21 mouse cellular contexts compared by ENCODE assay signal in genomic region chrX:19162351-19162750, GRCm38 (mm10).
DNase-seq lines count a peak whose midpoint lies in the region; ATAC-seq and TF ChIP-seq lines count a peak whose summit lies in the region.
"Had no signal": no experiment of that assay in that cellular context is flagged by ENCODE, and none has a peak within 500 bp of the region (broad histone marks: within the 10 kb centered on the region; RNA-seq: fewer than 3 reads in every experiment).

No protein-coding gene starts in this region.

- TF ChIP-seq CTCF in kidney, adult 2 months (conservative IDR thresholded peaks at IDR 0.05; ENCODE audit: insufficient read depth, insufficient read length, low read depth, low read length): no peak
- no peak for TF ChIP-seq CTCF in embryonic fibroblast, embryonic 13.5 days (IDR thresholded peaks at IDR 0.05; ENCODE audit: borderline replicate concordance, insufficient read depth, low read length)
- TF ChIP-seq CTCF in lung, postnatal 0 days (IDR thresholded peaks at IDR 0.05): no peak

- H3K27me3 ChIP-seq in kidney, adult 2 months (replicated peaks; ENCODE audit: control insufficient read depth, insufficient read depth, low read length): no peaks in the 10 kb centered on the region
- no peaks in the 10 kb centered on the region for H3K27me3 ChIP-seq in kidney, embryonic 15.5 days
- no peaks in the 10 kb centered on the region for H3K27me3 ChIP-seq in lung, postnatal 0 days (replicated peaks; ENCODE audit: insufficient read depth, low read length)
- H3K27me3 ChIP-seq: hindbrain, embryonic 12.5 days had no signal

- H3K9me3 ChIP-seq in kidney, embryonic 15.5 days (replicated peaks): no peaks in the 10 kb centered on the region
- no peaks in the 10 kb centered on the region for H3K9me3 ChIP-seq in lung, postnatal 0 days (ENCODE audit: low read length)
- H3K9me3 ChIP-seq: hindbrain, embryonic 12.5 days had no signal

- H3K4me2 ChIP-seq in kidney, embryonic 15.5 days: no peak overlapping the region
- no peak overlapping the region for H3K4me2 ChIP-seq in lung, postnatal 0 days (replicated peaks; ENCODE audit: low read depth, low read length)
- H3K4me2 ChIP-seq: heart, embryonic 11.5 days; hindbrain, embryonic 12.5 days had no signal

- TF ChIP-seq POLR2A in kidney, adult 2 months (IDR thresholded peaks at IDR 0.05; ENCODE audit: low read depth, low read length): no peak
- TF ChIP-seq POLR2A in embryonic fibroblast, embryonic 13.5 days (IDR thresholded peaks at IDR 0.05; ENCODE audit: low read depth, low read length): no peak

- no peak overlapping the region for H3K9ac ChIP-seq in kidney, embryonic 15.5 days
- H3K9ac ChIP-seq in lung, postnatal 0 days (replicated peaks; ENCODE audit: low read depth): no peak overlapping the region
- H3K9ac ChIP-seq: forebrain, postnatal 0 days; hindbrain, embryonic 12.5 days had no signal

- H3K4me3 ChIP-seq in kidney, adult 2 months (ENCODE audit: insufficient read depth, low read depth, low read length): no peak overlapping the region
- H3K4me3 ChIP-seq in kidney, embryonic 15.5 days (replicated peaks): no peak overlapping the region
- no peak overlapping the region for H3K4me3 ChIP-seq in embryonic fibroblast, embryonic 13.5 days (ENCODE audit: insufficient read depth, low read length)
- H3K4me3 ChIP-seq in lung, postnatal 0 days (ENCODE audit: low read depth, low read length): no peak overlapping the region
- H3K4me3 ChIP-seq: hindbrain, embryonic 12.5 days had no signal

- no peak for DNase-seq in kidney, adult 2 months
- DNase-seq in 3T3-L1 (ENCODE audit: low read depth, low spot score) (peak; percentile 63), adipocyte (ENCODE audit: low spot score) (peak; percentile 47)
- no peak for DNase-seq in lung, postnatal 0 days (ENCODE audit: low spot score)
- no peak for DNase-seq in adrenal gland, postnatal 10 days
- DNase-seq in kidney, adult 11 months: no peak
- DNase-seq: adrenal gland, postnatal 14 days; cerebellum, adult 18-20 months; cerebellum, adult 9-10 months; cerebellum, postnatal 14 days; forebrain, postnatal 0 days; gastrocnemius, adult 2 months; gastrocnemius, postnatal 14 days had no signal

- no peak for ATAC-seq in kidney, embryonic 15.5 days (replicated peaks; ENCODE audit: low FRiP score)
- no peak for ATAC-seq in lung, postnatal 0 days
- ATAC-seq: activated CD4-positive, CD25-positive, alpha-beta regulatory T cell, adult 4 months; CD4-positive, CD25-positive, alpha-beta regulatory T cell, adult 4 months; forebrain, embryonic 14.5 days; forebrain, postnatal 0 days; hindbrain, embryonic 16.5 days had no signal

- H3K4me1 ChIP-seq in kidney, adult 2 months (ENCODE audit: control insufficient read depth, insufficient read depth, low read length): no peaks in the 10 kb centered on the region; the same call in 1 of the 2 replicates
- no peaks in the 10 kb centered on the region for H3K4me1 ChIP-seq in kidney, embryonic 15.5 days
- peaks cover 5% of the 10 kb centered on the region; the same call in 1 of the 2 replicates for H3K4me1 ChIP-seq in embryonic fibroblast, embryonic 13.5 days (ENCODE audit: control insufficient read depth, insufficient read depth, low read length)
- no peaks in the 10 kb centered on the region for H3K4me1 ChIP-seq in lung, postnatal 0 days (ENCODE audit: insufficient read depth, low read depth, low read length)
- H3K4me1 ChIP-seq: hindbrain, embryonic 12.5 days had no signal

- TF ChIP-seq EP300 in lung, postnatal 0 days (IDR thresholded peaks at IDR 0.05): no peak

- H3K27ac ChIP-seq in kidney, adult 2 months (ENCODE audit: insufficient read depth, low read depth, low read length): peak overlapping the region; percentile 45; the same call in 1 of the 2 replicates
- H3K27ac ChIP-seq in kidney, embryonic 15.5 days: no peak overlapping the region
- H3K27ac ChIP-seq in embryonic fibroblast, embryonic 13.5 days (ENCODE audit: insufficient read depth, low read length): peak overlapping the region; percentile 83
- no peak overlapping the region for H3K27ac ChIP-seq in lung, postnatal 0 days (ENCODE audit: low read length)
- H3K27ac ChIP-seq: gastrocnemius, adult 2 months; hindbrain, embryonic 12.5 days had no signal

- H3K36me3 ChIP-seq in kidney, adult 2 months (ENCODE audit: control insufficient read depth, insufficient read depth, low read length): no peaks in the 10 kb centered on the region
- no peaks in the 10 kb centered on the region for H3K36me3 ChIP-seq in kidney, embryonic 15.5 days
- H3K36me3 ChIP-seq in lung, postnatal 0 days (ENCODE audit: insufficient read depth, low read length): no peaks in the 10 kb centered on the region
- H3K36me3 ChIP-seq: hindbrain, embryonic 12.5 days had no signal

Comparison
In these comparisons a context has a peak if more than half of its experiments do, and no peak if none do; other contexts are left out.
1. H3K27ac ChIP-seq: peak in kidney, adult 2 months (single experiment) and embryonic fibroblast, embryonic 13.5 days (single experiment); none in kidney, embryonic 15.5 days (single experiment) and lung, postnatal 0 days (single experiment).
2. DNase-seq: peak in 3T3-L1 (single experiment) and adipocyte (single experiment); none in kidney, adult 2 months (single experiment), lung, postnatal 0 days (single experiment), adrenal gland, postnatal 10 days (single experiment) and kidney, adult 11 months (single experiment).